Mouse (Mus musculus) liver, adult 2 months (tissue): ENCODE data around the gene Acbd3.

Source experiments
- CTCF ChIP-seq: fragments of 200-500 bp; IDR thresholded peaks from 2 replicates; pipeline ENCODE4 v1.5.1; 2011; ENCODE audit warnings: low read depth, low read length, control low read depth
- POLR2A ChIP-seq: fragments of 200-500 bp; IDR thresholded peaks from 2 replicates; pipeline ENCODE4 v1.6.1; 2011; ENCODE audit warnings: low read length, control low read depth; ENCODE audit not compliant: insufficient read depth; ENCODE audit errors: extremely low read depth

- TF ChIP-seq CTCF: no peak
- TF ChIP-seq POLR2A: no peak
Measured at GRCm38 (mm10) chr1:180718756-180719155, 7.1 kb upstream of the Acbd3 start.
